Mouse (Mus musculus): ENCODE measurements at regions not wholly inside any gene's neighbourhood (a gene's known extent, or its start where the extent isn't known, plus 50 kb on each side); places are given as distances from the start of the nearest gene placed in this dataset.

GRCm38 (mm10) chr11:19851022-19851615, 73.1 kb upstream of the Spred2 start:
- WGBS = 47% methylated on average over 6 of the region's 6 CpGs
- H3K27ac ChIP-seq (replicated peaks) = no peak overlapping the region
- no peak overlapping the region for H3K9ac ChIP-seq (replicated peaks)
- H3K4me3 ChIP-seq (replicated peaks) = no peak overlapping the region
- no peak overlapping the region for H3K4me2 ChIP-seq
- ATAC-seq (ENCODE audit: low FRiP score) = no peak
- H3K36me3 ChIP-seq = no peaks in the 10 kb centered on the region
- H3K9me3 ChIP-seq (replicated peaks) = no peaks in the 10 kb centered on the region
- H3K27me3 ChIP-seq (replicated peaks) = no peaks in the 10 kb centered on the region
- no peaks in the 10 kb centered on the region for H3K4me1 ChIP-seq

DNA sequence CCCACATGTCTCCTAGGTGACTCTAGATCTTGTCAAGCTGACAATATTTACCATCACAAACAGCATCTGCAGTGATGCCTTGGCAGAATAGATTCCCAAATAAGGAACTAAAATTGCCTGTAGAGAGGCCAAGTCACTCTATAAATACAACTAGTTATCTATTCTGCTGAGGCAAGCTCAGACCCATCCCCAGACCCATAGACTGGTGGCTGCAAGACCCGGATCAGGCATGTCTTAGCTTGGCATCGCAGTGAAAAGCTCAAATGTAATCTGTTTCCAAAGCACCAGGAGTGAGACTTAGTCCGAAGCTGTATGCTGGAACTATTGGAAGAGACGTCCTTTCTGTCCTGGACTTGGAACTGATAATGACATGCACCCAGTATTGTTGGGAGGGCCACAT, 62.6 kb upstream of the Spred2 start:
- no peak overlapping the region for H3K27ac ChIP-seq (replicated peaks)
- H3K36me3 ChIP-seq = no peaks in the 10 kb centered on the region
- no peaks in the 10 kb centered on the region for H3K9me3 ChIP-seq (replicated peaks)
- WGBS = 90% methylated on average over 4 of the region's 4 CpGs
- no peak overlapping the region for H3K4me2 ChIP-seq
- H3K27me3 ChIP-seq (replicated peaks) = no peaks in the 10 kb centered on the region
- ATAC-seq (ENCODE audit: low FRiP score) = no peak
- no peak overlapping the region for H3K9ac ChIP-seq (replicated peaks)
- no peaks in the 10 kb centered on the region for H3K4me1 ChIP-seq
- H3K4me3 ChIP-seq (replicated peaks) = no peak overlapping the region

DNA sequence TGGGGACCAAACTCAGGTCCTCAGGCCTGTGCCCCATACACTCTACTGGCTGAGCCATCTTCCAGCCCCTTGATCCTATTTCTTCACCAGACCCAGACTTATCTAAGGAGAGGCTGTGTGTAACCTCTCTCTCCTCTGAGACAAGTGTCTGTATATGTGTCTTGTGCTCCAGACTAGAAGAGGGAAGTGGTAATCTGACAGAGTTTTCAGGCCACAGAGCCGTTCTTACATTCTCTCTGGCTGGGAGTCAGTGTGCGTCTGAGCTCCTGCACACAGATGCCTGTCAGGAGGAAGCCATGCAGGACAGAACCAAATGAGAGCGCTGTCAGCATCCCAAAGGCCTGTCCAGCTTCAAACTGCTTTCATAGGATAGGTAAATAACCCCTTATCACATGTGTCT, 60.8 kb upstream of the Spred2 start:
- Histone ChIP-seq H3K27ac (replicated peaks) (no peak overlapping the region), H3K36me3 (no peaks in the 10 kb centered on the region), H3K9me3 (replicated peaks) (no peaks in the 10 kb centered on the region), H3K9ac (replicated peaks) (no peak overlapping the region), H3K27me3 (replicated peaks) (no peaks in the 10 kb centered on the region), H3K4me1 (no peaks in the 10 kb centered on the region), H3K4me2 (no peak overlapping the region), H3K4me3 (replicated peaks) (no peak overlapping the region)
- ATAC-seq (ENCODE audit: low FRiP score) = no peak
- WGBS = 85% methylated on average over 3 of the region's 3 CpGs

GRCm38 (mm10) chr11:19866262-19866661, 57.9 kb upstream of the Spred2 start:
- H3K4me3 ChIP-seq (replicated peaks) = no peak overlapping the region
- H3K9me3 ChIP-seq (replicated peaks) = no peaks in the 10 kb centered on the region
- H3K27ac ChIP-seq (replicated peaks) = no peak overlapping the region
- no peak for ATAC-seq (ENCODE audit: low FRiP score)
- H3K9ac ChIP-seq (replicated peaks) = no peak overlapping the region
- H3K27me3 ChIP-seq (replicated peaks) = no peaks in the 10 kb centered on the region
- no peak overlapping the region for H3K4me2 ChIP-seq
- no peaks in the 10 kb centered on the region for H3K36me3 ChIP-seq
- H3K4me1 ChIP-seq = no peaks in the 10 kb centered on the region
- 30% methylated on average over 2 of the region's 2 CpGs for WGBS

GRCm38 (mm10) chr11:19869671-19870070, 54.5 kb upstream of the Spred2 start:
- Histone ChIP-seq H3K4me1 (no peaks in the 10 kb centered on the region), H3K27me3 (replicated peaks) (no peaks in the 10 kb centered on the region), H3K4me2 (no peak overlapping the region), H3K9ac (replicated peaks) (no peak overlapping the region), H3K36me3 (no peaks in the 10 kb centered on the region), H3K27ac (replicated peaks) (no peak overlapping the region), H3K9me3 (replicated peaks) (no peaks in the 10 kb centered on the region), H3K4me3 (replicated peaks) (no peak overlapping the region)
- no peak for ATAC-seq (ENCODE audit: low FRiP score)
- 92% methylated on average over 3 of the region's 3 CpGs for WGBS

DNA sequence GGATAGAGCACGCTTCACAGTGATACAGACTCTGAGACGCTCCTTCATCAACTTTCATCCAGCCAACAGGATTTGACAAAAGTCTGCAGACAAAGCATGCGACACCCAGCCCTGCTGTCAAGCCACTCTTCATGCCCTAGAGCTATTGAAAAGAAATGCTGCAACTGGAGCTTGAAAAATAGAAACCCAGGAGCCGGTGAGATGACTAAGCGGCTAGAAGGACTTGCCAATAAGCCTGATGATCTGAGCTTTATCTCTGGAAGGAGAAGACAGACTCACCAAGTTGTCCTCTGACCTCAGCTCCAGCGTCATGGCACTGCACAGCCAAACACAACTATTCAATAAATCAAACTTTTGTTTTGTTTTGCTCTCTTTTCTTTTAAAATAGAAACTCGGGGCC, 54.0 kb upstream of the Spred2 start:
- Histone ChIP-seq H3K4me2 (no peak overlapping the region), H3K9me3 (replicated peaks) (no peaks in the 10 kb centered on the region), H3K27me3 (replicated peaks) (no peaks in the 10 kb centered on the region), H3K36me3 (no peaks in the 10 kb centered on the region), H3K27ac (replicated peaks) (no peak overlapping the region), H3K4me3 (replicated peaks) (no peak overlapping the region), H3K4me1 (no peaks in the 10 kb centered on the region), H3K9ac (replicated peaks) (no peak overlapping the region)
- no peak for ATAC-seq (ENCODE audit: low FRiP score)
- 77% methylated on average over 7 of the region's 7 CpGs for WGBS

DNA sequence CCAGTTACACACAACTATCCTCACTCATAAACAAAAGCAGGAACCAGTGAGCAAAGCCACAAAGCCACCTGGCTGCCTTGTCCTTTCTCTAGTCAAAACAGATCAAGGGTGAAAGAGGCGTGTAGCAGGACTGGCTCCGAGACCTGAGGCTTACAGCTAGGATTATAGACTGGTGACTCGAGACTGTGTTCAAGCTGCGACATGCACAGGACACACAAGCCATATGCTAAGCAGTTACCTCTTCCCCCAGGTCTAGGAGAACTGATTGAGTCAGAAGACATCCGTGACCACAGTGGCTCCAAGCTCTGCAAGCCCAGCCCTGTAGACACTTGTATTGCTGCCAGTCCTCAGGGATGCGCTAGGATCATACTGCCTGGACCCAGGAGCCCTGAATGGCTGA, 50.4 kb upstream of the Spred2 start:
- no peak for ATAC-seq (ENCODE audit: low FRiP score)
- WGBS = 96% methylated on average over 6 of the region's 6 CpGs

More for the DNA sequence above, 50.4 kb upstream of the Spred2 start:
- Histone ChIP-seq H3K4me3 (replicated peaks) (no peak overlapping the region), H3K27ac (replicated peaks) (no peak overlapping the region), H3K36me3 (no peaks in the 10 kb centered on the region), H3K27me3 (replicated peaks) (no peaks in the 10 kb centered on the region), H3K4me1 (0 out of 2 replicates have a peak, but pooled peaks cover 4% of the 10 kb centered on the region), H3K4me2 (no peak overlapping the region), H3K9me3 (replicated peaks) (no peaks in the 10 kb centered on the region), H3K9ac (replicated peaks) (no peak overlapping the region)

Measured in neural tube, embryonic 15.5 days (tissue).